Mouse (Mus musculus) midbrain, embryonic 15.5 days (tissue): ENCODE measurements at regions not wholly inside any gene's neighbourhood (a gene's known extent, or its start where the extent isn't known, plus 50 kb on each side); places are given as distances from the start of the nearest gene placed in this dataset.
"Not testable (repeated sequence)": the region's sequence is repeated elsewhere in the genome, so short reads cannot be mapped to it uniquely, and the experiment has no call there.

Source experiments
- ATAC-seq: fragments of 200-750 bp; cut with Nextera tagmentation; replicated peaks from 2 replicates; pipeline ENCODE4 v1.8.0; 2017; ENCODE audit warnings: moderate TSS enrichment
- H3K27ac ChIP-seq: fragments of 300-500 bp; sonication (generic); 2 replicates; pipeline ENCODE4 v1.5.1; 2015; ENCODE audit warnings: mild to moderate bottlenecking, inconsistent platforms
- H3K27me3 ChIP-seq: fragments of 300-500 bp; sonication (generic); replicated peaks from 2 replicates; pipeline ENCODE4 v1.6.1; 2015; ENCODE audit warnings: inconsistent platforms
- H3K36me3 ChIP-seq: fragments of 300-500 bp; sonication (generic); replicated peaks from 2 replicates; pipeline ENCODE4 v1.6.1; 2015; ENCODE audit warnings: inconsistent platforms
- H3K4me1 ChIP-seq: fragments of 300-500 bp; sonication (generic); 2 replicates; pipeline ENCODE4 v1.6.1; 2015; ENCODE audit warnings: inconsistent platforms
- H3K4me2 ChIP-seq: fragments of 300-500 bp; sonication (generic); 2 replicates; pipeline ENCODE4 v1.6.1; 2015; ENCODE audit warnings: inconsistent platforms, mild to moderate bottlenecking, moderate library complexity
- H3K4me3 ChIP-seq: fragments of 300-500 bp; sonication (generic); 2 replicates; pipeline ENCODE4 v1.5.1; 2015; ENCODE audit warnings: mild to moderate bottlenecking, inconsistent platforms
- H3K9ac ChIP-seq: fragments of 300-500 bp; sonication (generic); 2 replicates; pipeline ENCODE4 v1.6.1; 2015; ENCODE audit warnings: mild to moderate bottlenecking, inconsistent platforms
- H3K9me3 ChIP-seq: fragments of 300-500 bp; sonication (generic); 2 replicates; pipeline ENCODE4 v1.6.1; 2016; ENCODE audit warnings: inconsistent platforms
- WGBS: fragments of 180-500 bp; shearing (Covaris S2); methylation state at CpG from one replicate; pipeline ENCODE4 v1.1.7; 2015; ENCODE audit warnings: mixed read lengths; 5-methylcytosine and 5-hydroxymethylcytosine counted together

GRCm38 (mm10) chr9:11126833-11127232, 222.3 kb upstream of the Cntn5 start:
- Histone ChIP-seq H3K4me3 (no peak overlapping the region), H3K27me3 (no peaks in the 10 kb centered on the region), H3K27ac (no peak overlapping the region), H3K4me2 (no peak overlapping the region), H3K4me1 (no peaks in the 10 kb centered on the region), H3K9me3 (no peaks in the 10 kb centered on the region), H3K9ac (no peak overlapping the region), H3K36me3 (no peaks in the 10 kb centered on the region)
- ATAC-seq = no peak
- WGBS = 78% methylated on average over 5 of the region's 5 CpGs

DNA sequence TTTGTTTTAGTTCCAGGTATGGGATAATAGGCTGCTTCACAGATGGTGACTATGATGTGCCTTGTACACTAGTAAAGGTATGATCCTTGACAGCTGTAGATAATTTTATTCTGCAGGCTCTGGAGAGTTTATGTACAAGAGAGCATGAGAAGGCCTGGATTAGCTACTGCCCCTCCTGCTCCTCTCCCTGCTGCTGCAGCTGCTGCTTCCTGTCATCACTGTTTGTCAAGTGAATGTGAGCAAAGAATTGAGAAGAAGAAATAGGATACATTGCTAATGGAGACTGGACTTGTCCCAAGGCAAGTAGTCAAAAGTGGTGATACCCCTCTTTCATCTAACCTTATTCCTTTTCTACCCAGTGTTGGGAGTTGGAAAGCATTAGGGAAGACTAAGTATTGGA, 214.6 kb upstream of the Cntn5 start:
- no peaks in the 10 kb centered on the region for H3K27me3 ChIP-seq
- H3K4me2 ChIP-seq = no peak overlapping the region
- H3K9ac ChIP-seq = no peak overlapping the region
- no peaks in the 10 kb centered on the region for H3K36me3 ChIP-seq
- ATAC-seq = no peak
- no peaks in the 10 kb centered on the region for H3K9me3 ChIP-seq
- no peak overlapping the region for H3K4me3 ChIP-seq
- H3K27ac ChIP-seq = no peak overlapping the region
- H3K4me1 ChIP-seq = no peaks in the 10 kb centered on the region

DNA sequence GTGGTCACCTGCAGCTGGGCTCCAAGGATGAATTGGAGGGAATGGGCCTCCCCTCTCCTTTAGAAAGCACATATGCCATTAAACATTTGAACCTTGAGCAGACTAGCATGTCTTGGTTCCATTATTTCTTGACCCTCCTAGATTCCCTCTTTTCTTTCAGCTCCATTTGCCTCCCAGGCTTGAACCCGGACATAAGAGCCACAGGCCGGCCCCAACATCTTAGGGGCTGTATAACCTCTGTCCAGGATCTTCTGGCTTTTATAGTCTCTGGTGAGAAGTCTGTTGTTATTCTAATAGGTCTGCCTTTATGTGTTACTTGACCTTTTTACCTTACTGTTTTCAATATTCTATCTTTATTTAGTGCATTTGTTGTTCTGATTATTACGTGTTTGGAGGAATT, 203.3 kb upstream of the Cntn5 start:
- 81% methylated on average over 3 of the region's 3 CpGs for WGBS
- not testable (repeated sequence) for ATAC-seq, H3K9me3 ChIP-seq, H3K4me3 ChIP-seq, H3K4me2 ChIP-seq, H3K4me1 ChIP-seq, H3K27me3 ChIP-seq, H3K36me3 ChIP-seq, H3K9ac ChIP-seq, H3K27ac ChIP-seq

DNA sequence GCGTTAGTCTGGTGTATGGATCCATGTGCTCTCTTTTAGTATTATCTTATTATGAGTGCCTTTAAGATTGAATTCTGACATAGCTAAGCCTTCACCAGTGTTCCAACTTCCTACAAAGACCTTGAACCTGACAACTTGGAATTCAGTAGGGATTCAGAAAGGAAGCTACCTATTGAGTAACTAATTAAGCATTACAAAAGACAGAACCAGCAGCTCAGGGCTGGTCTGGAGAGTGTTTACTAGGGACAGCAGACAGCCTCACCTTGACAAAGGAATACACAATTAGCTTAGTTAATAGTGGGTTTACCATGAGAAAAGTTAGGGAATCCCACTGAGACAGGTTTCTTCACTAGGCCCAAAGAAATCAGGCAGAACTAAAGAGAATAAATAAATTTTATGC, 202.6 kb upstream of the Cntn5 start:
- not testable (repeated sequence) for H3K4me1 ChIP-seq, H3K36me3 ChIP-seq, ATAC-seq, H3K27ac ChIP-seq, H3K4me3 ChIP-seq, H3K4me2 ChIP-seq, H3K9ac ChIP-seq, H3K9me3 ChIP-seq, H3K27me3 ChIP-seq
- 91% methylated on average over 1 of the region's 1 CpGs for WGBS

GRCm38 (mm10) chr9:11106268-11106667, 201.7 kb upstream of the Cntn5 start:
- H3K27me3 ChIP-seq = no peaks in the 10 kb centered on the region
- H3K4me2 ChIP-seq = no peak overlapping the region
- H3K4me1 ChIP-seq = no peaks in the 10 kb centered on the region
- no peak overlapping the region for H3K27ac ChIP-seq
- H3K9ac ChIP-seq = no peak overlapping the region
- 92% methylated on average over 2 of the region's 2 CpGs for WGBS
- H3K9me3 ChIP-seq = no peaks in the 10 kb centered on the region
- no peaks in the 10 kb centered on the region for H3K36me3 ChIP-seq
- ATAC-seq = no peak
- no peak overlapping the region for H3K4me3 ChIP-seq

GRCm38 (mm10) chr9:11103448-11103847, 198.9 kb upstream of the Cntn5 start:
- ATAC-seq = no peak
- 79% methylated on average over 4 of the region's 4 CpGs for WGBS
- Histone ChIP-seq H3K27me3 (no peaks in the 10 kb centered on the region), H3K4me2 (no peak overlapping the region), H3K36me3 (no peaks in the 10 kb centered on the region), H3K4me3 (no peak overlapping the region), H3K9me3 (no peaks in the 10 kb centered on the region), H3K9ac (no peak overlapping the region), H3K27ac (no peak overlapping the region), H3K4me1 (no peaks in the 10 kb centered on the region)

GRCm38 (mm10) chr9:11092874-11093273, 188.3 kb upstream of the Cntn5 start:
- ATAC-seq = no peak
- H3K4me1 ChIP-seq = no peaks in the 10 kb centered on the region
- no peak overlapping the region for H3K4me3 ChIP-seq
- H3K27me3 ChIP-seq = no peaks in the 10 kb centered on the region
- no peak overlapping the region for H3K4me2 ChIP-seq
- H3K9ac ChIP-seq = no peak overlapping the region
- H3K9me3 ChIP-seq = no peaks in the 10 kb centered on the region
- H3K27ac ChIP-seq = no peak overlapping the region
- 79% methylated on average over 1 of the region's 1 CpGs for WGBS
- H3K36me3 ChIP-seq = no peaks in the 10 kb centered on the region

GRCm38 (mm10) chr9:11067125-11067524, 162.6 kb upstream of the Cntn5 start:
- not testable (repeated sequence) for H3K9me3 ChIP-seq, H3K4me3 ChIP-seq
- 73% methylated on average over 2 of the region's 2 CpGs for WGBS

GRCm38 (mm10) chr9:11062856-11063255, 158.3 kb upstream of the Cntn5 start:
- H3K9ac ChIP-seq = no peak overlapping the region
- ATAC-seq = no peak
- 75% methylated on average over 1 of the region's 1 CpGs for WGBS

More at GRCm38 (mm10) chr9:11067125-11067524, 162.6 kb upstream of the Cntn5 start:
- ATAC-seq, H3K4me2 ChIP-seq, H3K36me3 ChIP-seq, H3K27ac ChIP-seq, H3K4me1 ChIP-seq, H3K9ac ChIP-seq, H3K27me3 ChIP-seq: not testable (repeated sequence)

More at GRCm38 (mm10) chr9:11062856-11063255, 158.3 kb upstream of the Cntn5 start:
- no peaks in the 10 kb centered on the region for H3K9me3 ChIP-seq
- H3K27ac ChIP-seq = no peak overlapping the region
- H3K36me3 ChIP-seq = no peaks in the 10 kb centered on the region
- no peak overlapping the region for H3K4me3 ChIP-seq
- H3K4me2 ChIP-seq = no peak overlapping the region
- H3K27me3 ChIP-seq = no peaks in the 10 kb centered on the region
- no peaks in the 10 kb centered on the region for H3K4me1 ChIP-seq
